Mouse (Mus musculus) frontal cortex, postnatal 14 days (tissue): ENCODE results near the gene Hoxd12.

Source experiments
- DNase-seq, 2 experiments: peaks; one replicate each; pipeline ENCODE4 v3.0.0; 2022; ENCODE audit warnings: low spot score in 2 of 2

The Hoxd12 gene

DNA sequence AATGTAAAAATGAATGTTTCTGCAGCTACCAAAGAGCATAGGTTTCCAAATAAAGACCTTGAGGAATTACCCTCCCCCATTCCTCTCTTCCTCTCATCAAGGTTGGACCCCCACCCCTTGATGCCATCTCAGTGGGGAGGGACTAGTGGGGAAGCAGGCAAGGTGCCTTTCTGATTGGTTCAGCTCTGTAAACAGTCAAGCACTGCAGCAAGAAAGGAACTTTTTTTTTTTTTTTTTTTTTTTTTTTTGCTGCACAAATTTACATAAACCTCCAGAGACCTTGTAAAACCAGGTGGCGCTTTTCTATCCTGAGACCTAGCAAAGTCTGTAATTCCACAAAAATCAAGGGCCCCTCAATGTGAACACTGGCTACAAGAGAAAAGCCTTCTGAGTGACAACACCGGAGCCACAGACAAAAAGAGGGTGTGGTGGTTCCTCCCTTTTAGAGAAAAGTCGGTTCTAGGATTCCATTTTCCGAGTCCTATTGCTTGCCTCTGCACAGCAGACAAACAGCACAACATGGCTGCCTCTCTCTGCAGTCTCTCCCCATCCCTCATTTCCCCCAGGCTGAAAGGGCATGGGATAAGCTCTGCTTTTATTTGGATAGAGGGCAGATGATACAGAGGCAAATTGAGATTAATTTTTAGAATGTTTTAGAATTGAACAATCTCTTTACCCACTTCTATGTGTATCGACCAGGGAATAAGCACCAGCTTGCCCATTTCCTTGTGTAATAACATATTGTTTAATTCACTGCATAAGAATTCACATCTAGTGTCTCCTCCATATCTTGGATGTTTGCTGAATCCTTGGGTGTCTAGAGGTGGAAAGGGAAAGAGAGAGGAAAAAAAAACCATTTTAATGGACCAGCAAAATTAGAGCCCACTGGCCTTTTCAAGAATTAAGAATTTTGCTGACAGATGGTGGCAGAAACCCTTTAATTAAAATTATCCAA is 34.9 kb downstream of the Hoxd12 start:
- DNase-seq, result no peak

GRCm38 (mm10) chr2:74710929-74711543 is 36.2 kb downstream of the Hoxd12 start:
- no peak for DNase-seq

GRCm38 (mm10) chr2:74711721-74712621 is 37.2 kb downstream of the Hoxd12 start, which contains the start of the genes Hoxd3 and Hoxd4:
Gene Hoxd3, plus strand, starts transcription at chr2:74711927.
Gene Hoxd4, plus strand, starts transcription at chr2:74711929.
- DNase-seq, result no peak

GRCm38 (mm10) chr2:74713239-74714150 is 38.7 kb downstream of the Hoxd12 start:
- no peak for DNase-seq

DNA sequence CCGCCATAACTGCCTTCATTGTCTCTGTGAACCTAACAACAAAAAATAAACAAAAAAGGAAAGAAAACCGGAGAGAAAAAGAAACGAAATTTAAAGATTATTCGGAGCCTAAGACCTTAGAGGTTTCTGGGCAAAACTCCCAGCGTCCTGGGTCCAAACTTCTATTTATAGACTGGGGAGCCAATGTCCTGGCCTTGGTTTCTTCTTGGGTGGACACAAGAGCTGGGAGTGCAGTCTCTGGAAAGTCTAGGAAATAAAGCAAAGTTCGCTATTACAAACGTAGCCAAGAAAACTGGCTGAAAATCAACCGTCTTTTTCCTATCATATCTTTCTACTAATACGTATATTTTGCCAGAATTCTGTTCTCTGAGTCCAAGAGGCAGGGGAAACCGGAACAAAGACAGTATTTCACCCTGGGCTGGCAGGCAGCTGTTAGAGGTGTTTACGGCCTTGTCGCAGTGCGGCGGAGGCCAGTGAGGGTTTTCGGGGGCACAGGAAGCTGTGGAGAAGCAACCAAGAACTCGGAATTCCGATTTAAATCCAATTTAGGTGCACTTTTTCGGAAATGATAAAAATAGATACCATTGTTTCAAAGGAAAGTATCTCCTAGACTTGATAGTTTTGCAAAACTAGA is 39.5 kb downstream of the Hoxd12 start:
- DNase-seq, result no peak

GRCm38 (mm10) chr2:74714881-74715280 is 40.1 kb downstream of the Hoxd12 start:
- DNase-seq, result no peak

- peak; percentile 37 to 68 for DNase-seq
These were observed 40.9 kb downstream of the Hoxd12 start for GRCm38 (mm10) chr2:74715504-74716241.

- no peak for DNase-seq
These were observed 45.6 kb downstream of the Hoxd12 start for GRCm38 (mm10) chr2:74720384-74720783.

GRCm38 (mm10) chr2:74720955-74721491 is 46.2 kb downstream of the Hoxd12 start:
- DNase-seq, result no peak

- no peak for DNase-seq
These were observed 47.1 kb downstream of the Hoxd12 start for GRCm38 (mm10) chr2:74721882-74722281.

DNA sequence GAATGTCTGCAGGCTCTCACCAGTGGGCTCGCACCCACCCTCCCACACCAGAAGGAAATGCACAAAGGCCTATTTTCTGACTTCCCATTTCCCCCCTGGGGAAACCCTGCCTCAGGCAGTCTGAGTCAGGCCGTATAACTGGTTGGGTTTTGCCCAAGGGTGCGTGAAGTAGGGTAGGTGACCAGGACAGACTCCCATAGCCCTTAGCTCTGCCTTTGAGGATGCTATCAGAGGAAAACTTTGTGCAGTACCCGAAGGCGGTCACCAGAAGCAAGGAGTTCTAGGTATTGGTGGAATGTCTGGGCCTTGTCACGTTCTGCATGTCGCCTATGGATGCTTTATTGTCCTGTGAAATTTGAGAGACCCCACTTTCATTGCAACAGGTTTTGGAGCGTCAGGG is 48.1 kb downstream of the Hoxd12 start:
- DNase-seq, result no peak

- no peak for DNase-seq
These were observed 49.6 kb downstream of the Hoxd12 start for GRCm38 (mm10) chr2:74724244-74725015.

GRCm38 (mm10) chr2:74725171-74725570 is 50.4 kb downstream of the Hoxd12 start:
- no peak for DNase-seq

DNA sequence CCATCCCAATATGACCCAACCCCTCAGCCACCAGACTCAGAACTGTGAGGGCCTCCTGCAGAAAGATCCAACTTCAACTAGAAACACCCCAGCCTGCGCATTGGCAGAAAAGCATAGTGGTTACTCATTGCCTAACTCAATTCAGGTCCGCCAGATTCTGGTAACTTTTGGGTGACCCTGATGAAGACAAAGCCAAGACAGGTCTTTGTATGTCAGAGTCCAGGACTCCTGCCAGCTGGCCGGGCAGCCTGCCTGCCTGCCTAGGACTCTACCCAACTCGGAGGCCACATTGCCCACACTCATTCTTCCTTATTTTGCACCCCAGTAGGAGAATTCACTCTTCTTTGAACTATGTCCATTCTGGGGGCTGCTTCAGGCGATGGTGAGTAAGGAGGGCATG is 51.7 kb downstream of the Hoxd12 start, which contains the start of gene Gm28230:
TSS of gene Gm28230 (plus strand) at position 178 of the 400 bp plus-strand sequence.
- DNase-seq, result no peak

DNA sequence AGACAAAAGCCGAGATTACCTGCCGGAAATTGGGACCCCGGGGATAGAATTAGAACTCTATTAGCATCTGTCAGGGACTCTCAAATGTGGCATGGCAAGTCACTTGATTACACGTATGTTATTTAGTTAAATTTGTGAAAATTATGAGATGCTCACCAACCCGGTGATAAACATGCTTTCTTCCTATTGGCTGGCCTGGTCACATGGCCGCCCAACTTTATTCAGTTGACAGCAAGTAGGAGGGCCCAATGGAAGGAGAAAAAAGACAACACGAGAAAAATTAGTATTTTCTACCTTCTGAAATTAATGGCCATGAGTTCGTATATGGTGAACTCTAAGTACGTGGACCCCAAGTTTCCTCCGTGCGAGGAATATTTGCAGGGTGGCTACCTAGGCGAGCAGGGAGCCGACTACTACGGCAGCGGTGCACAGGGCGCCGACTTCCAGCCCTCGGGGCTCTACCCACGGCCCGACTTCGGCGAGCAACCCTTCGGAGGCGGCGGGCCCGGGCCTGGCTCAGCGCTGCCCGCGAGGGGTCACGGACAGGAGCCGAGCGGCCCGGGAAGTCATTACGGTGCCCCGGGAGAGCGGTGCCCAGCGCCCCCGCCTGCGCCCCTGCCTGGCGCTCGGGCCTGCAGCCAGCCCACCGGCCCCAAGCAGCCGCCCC is 52.3 kb downstream of the Hoxd12 start:
- no peak for DNase-seq
